Mouse (Mus musculus) midbrain, embryonic 12.5 days (tissue): ENCODE measurements around the gene Glud1. TPM values are rescaled to one million over a fixed set of nuclear protein-coding genes. Genes with fewer than 3 reads are reported as not detected.
"Not testable (repeated sequence)": the region's sequence is repeated elsewhere in the genome, so short reads cannot be mapped to it uniquely, and the experiment has no call there.

Experiments
- ATAC-seq: fragments of 200-750 bp; cut with Nextera tagmentation; 2 replicates; pipeline ENCODE4 v1.8.0; 2017; ENCODE audit warnings: low read depth, moderate TSS enrichment, moderate library complexity; ENCODE audit not compliant: low FRiP score
- H3K27ac ChIP-seq: fragments of 300-500 bp; sonication (generic); replicated peaks from 2 replicates; pipeline ENCODE4 v1.5.1; 2016; ENCODE audit warnings: mild to moderate bottlenecking
- H3K27me3 ChIP-seq: fragments of 300-500 bp; sonication (generic); 2 replicates; pipeline ENCODE4 v1.6.1; 2016; ENCODE audit warnings: mild to moderate bottlenecking
- H3K36me3 ChIP-seq: fragments of 300-500 bp; sonication (generic); 2 replicates; pipeline ENCODE4 v1.6.1; 2016
- H3K4me1 ChIP-seq: fragments of 300-500 bp; sonication (generic); 2 replicates; pipeline ENCODE4 v1.6.1; 2016
- H3K4me2 ChIP-seq: fragments of 300-500 bp; sonication (generic); replicated peaks from 2 replicates; pipeline ENCODE4 v1.6.1; 2016; ENCODE audit warnings: mild to moderate bottlenecking, moderate library complexity
- H3K4me3 ChIP-seq: fragments of 300-500 bp; sonication (generic); 2 replicates; pipeline ENCODE4 v1.5.1; 2016; ENCODE audit warnings: mild to moderate bottlenecking
- H3K9ac ChIP-seq: fragments of 300-500 bp; sonication (generic); replicated peaks from 2 replicates; pipeline ENCODE4 v1.6.1; 2016; ENCODE audit warnings: mild to moderate bottlenecking, moderate library complexity
- H3K9me3 ChIP-seq: fragments of 300-500 bp; sonication (generic); 2 replicates; pipeline ENCODE4 v1.6.1; 2016; ENCODE audit warnings: mild to moderate bottlenecking
- WGBS: fragments of 180-500 bp; shearing (Covaris S2); methylation state at CpG from one replicate; pipeline ENCODE4 v1.1.7; 2016; 5-methylcytosine and 5-hydroxymethylcytosine counted together
- polyA plus RNA-seq: library from polyadenylated mRNA; unstranded; fragments of >200 nt; fragmentation: Nextera tagmentation; extraction: Ambion mirVana; gene quantifications from 2 replicates; pipeline ENCODE4 v1.2.1, GENCODE M21; 2016

The Glud1 gene
- polyA plus RNA-seq, 1 experiment from 2014 or later = 96.3 TPM

DNA sequence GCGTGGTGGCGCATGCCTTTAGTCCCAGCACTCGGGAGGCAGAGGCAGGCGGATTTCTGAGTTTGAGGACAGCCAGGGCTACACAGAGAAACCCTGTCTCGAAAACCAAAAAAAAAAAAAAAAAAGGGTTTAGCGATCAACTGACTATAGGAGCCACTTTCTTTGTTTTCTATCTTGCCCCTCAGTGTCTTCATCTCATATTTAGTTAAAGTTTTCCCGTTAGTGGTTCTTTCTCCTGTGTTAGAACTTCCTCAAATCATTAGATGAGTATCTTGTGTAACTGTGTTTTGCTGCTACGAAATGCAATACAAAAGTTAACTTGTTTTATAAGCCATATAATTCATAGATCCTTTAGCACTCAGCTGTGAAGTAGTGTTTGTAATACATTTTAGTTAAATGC lies 3.9 kb downstream of the Glud1 start:
- not testable (repeated sequence) for H3K9ac ChIP-seq, ATAC-seq, H3K27ac ChIP-seq, H3K36me3 ChIP-seq, H3K4me2 ChIP-seq, H3K9me3 ChIP-seq, H3K4me3 ChIP-seq, H3K27me3 ChIP-seq
- 91% methylated on average over 8 of the region's 8 CpGs for WGBS
- H3K4me1 ChIP-seq = peaks cover 20% of the 10 kb centered on the region

DNA sequence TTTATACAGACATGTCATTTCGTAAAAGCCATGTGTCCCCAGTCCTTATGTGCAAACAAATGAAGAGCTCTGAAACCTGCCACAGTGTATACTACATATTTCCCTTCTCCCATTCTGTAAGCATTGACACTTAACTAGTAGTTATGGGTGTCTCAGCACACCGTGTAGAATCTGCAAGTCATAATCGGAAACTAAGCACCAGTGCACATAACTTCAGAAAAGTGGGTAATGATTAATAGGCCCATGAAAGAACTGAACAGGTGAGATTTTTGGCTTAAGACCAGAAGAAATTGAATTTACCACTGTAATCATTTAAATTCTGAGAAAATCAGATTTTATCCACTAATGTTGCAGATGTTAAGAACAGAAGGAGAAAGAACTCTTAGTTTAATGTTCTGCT lies 4.3 kb downstream of the Glud1 start:
- Histone ChIP-seq H3K4me3 (no peak overlapping the region), H3K27me3 (no peaks in the 10 kb centered on the region), H3K4me1 (peaks cover 18% of the 10 kb centered on the region), H3K27ac (no peak overlapping the region), H3K9me3 (no peaks in the 10 kb centered on the region), H3K4me2 (no peak overlapping the region), H3K9ac (no peak overlapping the region), H3K36me3 (peaks cover 12% of the 10 kb centered on the region)
- ATAC-seq = no peak
- WGBS = 96% methylated on average over 3 of the region's 3 CpGs

DNA sequence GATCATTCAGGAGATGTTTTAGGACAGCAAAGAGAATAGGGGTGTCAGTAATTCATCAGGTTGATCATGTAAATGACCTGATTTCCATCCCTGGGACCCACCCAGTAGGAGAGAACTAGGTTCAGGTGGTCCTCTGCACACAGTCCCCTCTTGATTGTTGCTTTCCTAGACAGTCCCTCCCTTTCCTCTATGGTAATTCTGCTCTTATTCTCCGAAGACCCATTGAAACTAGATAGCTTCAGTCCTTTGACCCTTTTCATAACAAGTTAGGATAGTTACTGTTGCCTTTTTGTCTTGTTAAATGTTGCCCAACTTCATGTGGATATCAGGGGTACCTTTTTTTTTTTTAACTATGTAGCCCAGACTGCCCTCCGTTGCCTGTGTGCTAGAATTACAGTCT lies 5.8 kb downstream of the Glud1 start:
- Histone ChIP-seq H3K9me3 (no peaks in the 10 kb centered on the region), H3K4me2 (no peak overlapping the region), H3K4me1 (peaks cover 17% of the 10 kb centered on the region), H3K36me3 (peaks cover 24% of the 10 kb centered on the region), H3K9ac (no peak overlapping the region), H3K4me3 (no peak overlapping the region), H3K27ac (no peak overlapping the region), H3K27me3 (no peaks in the 10 kb centered on the region)
- WGBS = 99% methylated on average over 2 of the region's 2 CpGs
- no peak for ATAC-seq

DNA sequence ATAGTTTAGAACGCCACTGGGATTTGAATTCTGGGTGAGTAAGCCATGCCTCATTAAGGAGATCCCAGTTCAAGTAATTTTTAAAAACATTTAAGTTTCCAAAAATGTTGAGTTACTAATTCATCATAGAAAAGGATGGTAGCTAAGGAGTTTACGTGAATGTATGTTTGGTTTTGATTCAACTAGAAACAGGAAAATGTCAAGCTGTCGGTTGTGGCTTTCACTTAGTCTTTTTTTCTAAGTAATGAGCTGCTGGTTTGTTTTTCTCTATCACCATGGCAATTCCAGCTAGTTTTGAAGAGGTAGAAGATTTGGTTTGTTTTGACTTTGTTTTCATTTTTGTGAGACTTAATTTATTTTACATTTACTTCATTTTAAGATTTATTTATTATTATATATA lies 6.9 kb downstream of the Glud1 start:
- no peak for ATAC-seq
- Histone ChIP-seq H3K4me2 (no peak overlapping the region), H3K27me3 (no peaks in the 10 kb centered on the region), H3K27ac (no peak overlapping the region), H3K4me1 (peaks cover 9% of the 10 kb centered on the region), H3K9me3 (no peaks in the 10 kb centered on the region), H3K9ac (no peak overlapping the region), H3K36me3 (peaks cover 29% of the 10 kb centered on the region), H3K4me3 (no peak overlapping the region)
- WGBS = 97% methylated on average over 3 of the region's 3 CpGs

DNA sequence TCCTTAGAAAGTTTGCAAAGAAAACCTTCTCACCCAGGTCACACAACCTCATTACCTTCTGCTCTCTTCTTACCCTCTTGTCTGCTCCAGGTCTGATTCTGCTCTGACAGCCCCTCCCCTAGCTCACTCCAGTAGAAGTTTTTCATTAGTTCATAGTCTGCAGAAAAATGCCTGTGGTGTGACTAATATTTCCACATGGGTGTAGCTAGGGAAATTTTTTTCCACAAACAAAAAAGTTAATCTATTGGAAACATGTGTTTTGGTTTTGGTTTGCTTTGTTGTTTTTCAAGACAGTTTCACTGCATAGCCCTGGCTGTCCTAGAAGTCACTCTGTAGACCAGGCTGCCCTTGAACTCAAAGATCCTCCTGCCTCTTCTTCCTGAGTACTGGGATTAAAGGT lies 7.6 kb downstream of the Glud1 start:
- ATAC-seq = no peak
- Histone ChIP-seq H3K9me3 (no peaks in the 10 kb centered on the region), H3K9ac (no peak overlapping the region), H3K4me2 (no peak overlapping the region), H3K4me1 (peaks cover 2% of the 10 kb centered on the region), H3K4me3 (no peak overlapping the region), H3K36me3 (peaks cover 29% of the 10 kb centered on the region), H3K27me3 (no peaks in the 10 kb centered on the region), H3K27ac (no peak overlapping the region)

DNA sequence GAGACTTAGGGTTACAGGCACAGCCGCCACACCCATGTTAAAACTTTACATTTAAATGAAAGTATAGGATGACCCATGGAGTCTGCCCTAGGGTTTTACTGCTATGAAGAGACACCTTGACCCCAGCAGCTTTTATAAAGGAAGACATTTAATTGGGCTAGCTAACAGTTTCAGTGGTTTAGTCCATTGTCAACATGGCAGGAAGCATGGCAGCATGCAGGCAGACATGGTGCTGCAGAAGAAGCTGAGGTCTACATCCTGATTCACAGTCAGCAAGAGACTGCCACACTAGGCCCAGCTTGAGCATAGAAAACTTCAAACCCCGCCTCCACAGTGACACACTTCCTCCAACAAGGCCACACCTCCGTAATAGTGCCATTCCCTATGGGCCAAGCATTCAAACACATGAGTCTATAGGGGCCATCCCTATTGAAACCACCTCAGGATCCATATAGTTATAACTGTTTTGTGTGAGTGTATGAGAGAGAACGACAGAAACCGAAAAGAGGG lies 13.1 kb downstream of the Glud1 start:
- Histone ChIP-seq H3K27ac (no peak overlapping the region), H3K4me3 (no peak overlapping the region), H3K9ac (no peak overlapping the region), H3K27me3 (no peaks in the 10 kb centered on the region), H3K4me2 (no peak overlapping the region), H3K4me1 (no peaks in the 10 kb centered on the region), H3K36me3 (peaks cover 40% of the 10 kb centered on the region), H3K9me3 (no peaks in the 10 kb centered on the region)
- ATAC-seq = no peak
- 94% methylated on average over 5 of the region's 5 CpGs for WGBS

DNA sequence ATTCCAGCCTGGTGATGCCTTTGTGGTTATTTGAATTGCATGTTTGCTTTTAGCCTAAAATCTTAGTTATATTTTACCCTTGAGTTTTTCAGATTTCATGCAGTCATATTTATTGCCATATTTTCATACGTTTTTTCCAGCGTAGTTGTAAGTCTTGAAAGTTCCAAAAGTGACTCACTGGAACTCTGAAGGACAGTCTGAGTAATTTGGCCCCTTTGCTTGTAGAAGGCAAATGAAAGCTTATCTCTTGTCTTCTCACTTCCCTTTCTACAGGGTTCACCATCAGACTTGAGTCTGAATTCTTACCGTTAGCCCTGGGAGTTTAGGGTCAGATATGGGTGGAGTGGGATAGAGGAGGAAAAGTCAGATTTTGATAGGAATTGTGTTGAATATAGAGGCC lies 16.1 kb downstream of the Glud1 start:
- Histone ChIP-seq H3K4me1 (no peaks in the 10 kb centered on the region), H3K4me3 (no peak overlapping the region), H3K27me3 (no peaks in the 10 kb centered on the region), H3K4me2 (no peak overlapping the region), H3K27ac (no peak overlapping the region), H3K36me3 (peaks cover 45% of the 10 kb centered on the region), H3K9me3 (no peaks in the 10 kb centered on the region), H3K9ac (no peak overlapping the region)
- WGBS = 92% methylated on average over 3 of the region's 3 CpGs
- ATAC-seq = no peak

DNA sequence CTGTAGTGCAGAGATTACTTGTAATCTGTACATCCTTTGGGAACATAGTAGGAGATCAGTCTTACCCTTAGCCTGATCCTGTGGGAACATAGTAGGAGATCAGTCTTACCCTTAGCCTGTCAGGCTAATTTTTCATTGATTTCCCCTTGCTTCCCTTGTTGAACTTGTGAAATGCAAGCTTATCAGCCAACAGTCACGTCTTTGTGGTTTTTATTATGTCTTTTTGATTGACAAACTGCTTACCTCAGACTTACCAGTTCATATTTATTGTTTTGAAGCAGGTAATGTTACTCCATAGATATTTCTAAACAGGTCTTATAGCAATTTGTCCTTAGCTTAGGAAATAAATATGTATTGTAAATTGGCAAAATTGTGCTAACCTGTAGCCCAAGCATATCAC lies 17.1 kb downstream of the Glud1 start:
- peaks cover 49% of the 10 kb centered on the region for H3K36me3 ChIP-seq

DNA sequence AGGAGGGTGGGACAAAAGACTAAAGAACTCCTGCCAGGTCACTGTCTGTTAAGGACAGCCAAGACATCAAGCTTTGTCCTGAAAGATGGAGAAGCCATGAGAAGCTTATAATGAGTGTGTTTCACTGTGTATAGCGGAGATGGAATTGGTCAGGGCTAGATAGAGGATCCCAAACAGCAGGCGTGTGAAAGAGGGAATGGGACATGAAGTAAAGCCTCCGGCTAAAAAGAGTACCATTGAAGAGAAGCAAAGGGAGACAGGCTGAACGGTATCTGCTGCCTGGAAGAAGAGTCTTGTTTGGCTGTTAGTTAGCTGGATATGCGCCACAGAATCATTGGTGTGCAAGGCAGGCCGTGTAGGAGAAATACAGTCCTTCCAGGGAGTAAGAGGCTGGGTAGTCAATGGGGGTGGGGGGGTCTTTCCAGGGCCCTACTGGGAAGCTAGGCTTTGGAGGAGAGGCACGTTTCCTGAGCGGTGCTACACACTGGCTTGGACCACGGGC lies 20.2 kb downstream of the Glud1 start:
- peaks cover 59% of the 10 kb centered on the region for H3K36me3 ChIP-seq
- H3K9me3 ChIP-seq = no peaks in the 10 kb centered on the region
- H3K27ac ChIP-seq = no peak overlapping the region
- H3K27me3 ChIP-seq = no peaks in the 10 kb centered on the region
- no peak overlapping the region for H3K9ac ChIP-seq
- no peaks in the 10 kb centered on the region for H3K4me1 ChIP-seq
- no peak overlapping the region for H3K4me3 ChIP-seq
- no peak for ATAC-seq
- no peak overlapping the region for H3K4me2 ChIP-seq
- 96% methylated on average over 9 of the region's 9 CpGs for WGBS

More for the DNA sequence above, 17.1 kb downstream of the Glud1 start:
- Histone ChIP-seq H3K9ac (no peak overlapping the region), H3K27ac (no peak overlapping the region), H3K4me2 (no peak overlapping the region), H3K27me3 (no peaks in the 10 kb centered on the region), H3K4me1 (no peaks in the 10 kb centered on the region), H3K9me3 (no peaks in the 10 kb centered on the region), H3K4me3 (no peak overlapping the region)
- ATAC-seq = no peak
- 93% methylated on average over 1 of the region's 1 CpGs for WGBS

DNA sequence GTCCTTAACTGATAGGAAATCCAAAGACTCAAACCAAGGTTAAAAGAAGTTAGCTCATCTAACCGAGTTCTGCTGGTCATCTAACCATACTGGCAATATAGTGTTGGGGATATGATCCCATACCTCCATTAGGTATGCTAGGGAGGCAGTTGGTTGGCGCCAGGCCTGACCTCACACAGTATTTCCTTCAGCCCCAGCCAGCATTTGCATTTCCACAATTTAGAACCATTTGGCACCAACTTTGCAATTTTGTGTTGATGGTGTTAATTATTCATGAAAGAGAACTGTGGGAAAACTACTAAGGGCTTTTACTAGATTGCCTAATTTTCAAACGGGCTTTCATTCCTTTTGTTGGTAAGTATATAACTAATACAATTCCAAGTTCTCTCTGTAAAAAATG lies 21.4 kb downstream of the Glud1 start:
- Histone ChIP-seq H3K4me1 (no peaks in the 10 kb centered on the region), H3K27ac (no peak overlapping the region), H3K4me2 (no peak overlapping the region), H3K4me3 (no peak overlapping the region), H3K36me3 (peaks cover 69% of the 10 kb centered on the region), H3K9me3 (no peaks in the 10 kb centered on the region), H3K27me3 (no peaks in the 10 kb centered on the region), H3K9ac (no peak overlapping the region)
- ATAC-seq = no peak
- WGBS = 86% methylated on average over 3 of the region's 3 CpGs

DNA sequence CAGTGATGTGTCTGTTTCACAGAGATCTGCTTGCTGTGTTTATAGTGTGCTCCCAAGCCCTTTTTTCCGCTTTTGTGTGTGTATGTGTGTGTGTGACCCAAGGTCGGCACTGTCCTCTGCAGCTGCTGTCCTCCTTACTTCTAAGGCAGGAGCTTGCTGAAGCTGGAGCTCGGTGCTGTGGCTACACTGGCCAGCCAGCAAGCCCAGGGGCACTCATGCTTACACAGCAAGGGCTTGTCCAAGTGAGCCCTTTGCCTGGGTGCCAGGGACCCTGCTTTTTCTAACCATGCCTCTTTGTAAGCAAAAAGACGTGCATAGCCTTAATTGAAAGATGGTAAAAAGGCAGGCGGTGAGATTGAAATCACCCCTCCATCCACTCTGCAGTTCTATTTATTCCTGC lies 21.9 kb downstream of the Glud1 start:
- H3K9ac ChIP-seq = no peak overlapping the region
- no peak overlapping the region for H3K4me2 ChIP-seq
- no peak for ATAC-seq
- no peaks in the 10 kb centered on the region for H3K4me1 ChIP-seq
- H3K36me3 ChIP-seq = peaks cover 74% of the 10 kb centered on the region
- H3K27ac ChIP-seq = no peak overlapping the region
- 95% methylated on average over 5 of the region's 5 CpGs for WGBS
- H3K4me3 ChIP-seq = no peak overlapping the region
- H3K9me3 ChIP-seq = no peaks in the 10 kb centered on the region
- no peaks in the 10 kb centered on the region for H3K27me3 ChIP-seq

DNA sequence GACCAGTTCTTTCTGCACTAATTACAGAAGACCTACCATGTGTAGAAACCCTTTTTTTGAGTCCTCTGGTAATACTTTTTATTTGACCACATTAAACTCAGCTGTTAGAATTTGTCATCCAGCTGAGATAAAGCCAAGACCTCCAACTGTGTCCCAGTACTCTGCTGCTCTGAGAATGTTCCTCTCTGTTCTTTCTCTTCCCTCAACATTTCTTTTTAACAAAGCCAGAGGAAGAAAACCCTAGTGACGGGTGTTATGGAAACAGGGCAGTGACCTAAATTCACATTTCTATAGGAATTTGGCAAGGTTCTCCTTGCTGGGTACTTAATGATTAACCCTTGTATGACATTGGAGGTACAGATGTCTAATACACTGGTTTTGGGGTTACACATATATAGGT lies 28.9 kb downstream of the Glud1 start:
- Histone ChIP-seq H3K36me3 (peaks cover 85% of the 10 kb centered on the region), H3K9me3 (no peaks in the 10 kb centered on the region), H3K9ac (no peak overlapping the region), H3K27ac (no peak overlapping the region), H3K4me3 (no peak overlapping the region), H3K4me2 (no peak overlapping the region), H3K27me3 (no peaks in the 10 kb centered on the region), H3K4me1 (no peaks in the 10 kb centered on the region)
- 53% methylated on average over 1 of the region's 1 CpGs for WGBS
- no peak for ATAC-seq

DNA sequence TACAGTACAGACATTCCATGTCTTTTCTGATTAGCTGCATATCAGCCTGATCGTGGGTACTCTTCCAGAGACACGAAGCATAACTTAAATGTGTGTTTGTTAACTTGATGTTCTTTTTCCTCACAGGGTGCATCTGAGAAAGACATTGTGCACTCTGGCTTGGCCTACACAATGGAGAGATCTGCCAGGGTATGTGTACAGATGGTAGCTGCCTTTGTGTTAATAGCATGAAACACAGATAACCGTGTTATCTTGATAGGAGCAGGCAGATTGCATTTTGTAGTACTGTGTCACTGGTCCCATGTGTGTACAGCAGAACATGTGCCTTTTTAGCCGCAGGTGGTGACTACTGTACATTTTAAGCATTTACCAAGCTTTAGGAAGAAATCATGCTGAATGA lies 31.5 kb downstream of the Glud1 start:
- Histone ChIP-seq H3K9me3 (no peaks in the 10 kb centered on the region), H3K4me1 (no peaks in the 10 kb centered on the region), H3K27ac (no peak overlapping the region), H3K27me3 (no peaks in the 10 kb centered on the region), H3K9ac (no peak overlapping the region), H3K4me3 (no peak overlapping the region), H3K36me3 (peaks cover 63% of the 10 kb centered on the region), H3K4me2 (no peak overlapping the region)
- 89% methylated on average over 4 of the region's 4 CpGs for WGBS
- no peak for ATAC-seq
